Mouse (Mus musculus): ENCODE results near the gene Angptl2. TPM values are rescaled to one million over a fixed set of nuclear protein-coding genes. Genes with fewer than 3 reads are reported as not detected.

The Angptl2 gene
- polyA plus RNA-seq, 1 experiment from 2014 or later, result 31.5 TPM

DNA sequence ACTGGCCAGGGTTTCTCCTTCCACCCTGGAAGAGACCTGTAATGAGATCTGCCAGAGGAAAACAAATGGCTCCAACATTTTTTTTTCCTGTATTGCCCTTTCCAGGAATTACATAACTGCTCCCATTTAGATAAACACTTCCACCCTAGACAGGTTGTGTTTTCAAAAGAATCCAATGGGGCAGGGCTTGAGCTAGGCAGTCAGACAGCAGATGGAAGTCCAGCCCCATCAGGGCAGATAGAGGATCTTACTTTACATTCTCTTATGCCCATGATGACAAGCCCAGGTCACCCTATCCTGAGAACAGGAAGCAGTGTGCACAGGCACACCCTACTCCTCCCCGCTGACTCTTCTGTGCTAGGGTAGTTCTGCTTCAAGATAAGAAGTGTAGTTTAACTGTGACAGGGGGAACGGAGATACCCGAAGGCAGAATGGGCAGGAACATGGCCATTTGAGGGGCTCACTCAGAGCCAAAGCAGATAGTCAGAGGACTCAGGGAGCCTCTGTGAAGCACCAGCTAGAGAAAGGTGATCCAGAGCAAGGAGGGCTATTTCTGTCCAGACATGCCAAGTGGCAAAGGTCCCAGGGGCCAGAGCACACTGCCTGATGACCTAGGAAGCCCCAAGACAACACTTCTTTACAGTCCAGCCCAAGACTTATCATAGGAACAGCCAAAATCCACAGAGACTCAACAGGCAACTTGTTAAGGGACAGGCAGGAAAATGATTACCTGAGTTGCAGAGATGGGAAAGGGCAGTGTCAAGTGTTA lies 41.1 kb downstream of the Angptl2 start:
- no peak overlapping the region for H3K9ac ChIP-seq (replicated peaks)
- H3K4me1 ChIP-seq, result peaks cover 11% of the 10 kb centered on the region; the same call in 1 of the 2 replicates
- no peak overlapping the region for H3K4me3 ChIP-seq
- H3K9me3 ChIP-seq, result no peaks in the 10 kb centered on the region
- peaks cover 9% of the 10 kb centered on the region; the same call in 1 of the 2 replicates for H3K36me3 ChIP-seq
- no peak overlapping the region for H3K27ac ChIP-seq (replicated peaks)
- WGBS, result 95% methylated on average over 3 of the region's 3 CpGs
- H3K27me3 ChIP-seq, result no peaks in the 10 kb centered on the region
- no peak for ATAC-seq (ENCODE audit: low FRiP score, low read depth)
- no peak overlapping the region for H3K4me2 ChIP-seq (replicated peaks)

GRCm38 (mm10) chr2:33260772-33261171 lies 44.9 kb downstream of the Angptl2 start:
- H3K9me3 ChIP-seq, result no peaks in the 10 kb centered on the region
- ATAC-seq (ENCODE audit: low FRiP score, low read depth), result no peak

DNA sequence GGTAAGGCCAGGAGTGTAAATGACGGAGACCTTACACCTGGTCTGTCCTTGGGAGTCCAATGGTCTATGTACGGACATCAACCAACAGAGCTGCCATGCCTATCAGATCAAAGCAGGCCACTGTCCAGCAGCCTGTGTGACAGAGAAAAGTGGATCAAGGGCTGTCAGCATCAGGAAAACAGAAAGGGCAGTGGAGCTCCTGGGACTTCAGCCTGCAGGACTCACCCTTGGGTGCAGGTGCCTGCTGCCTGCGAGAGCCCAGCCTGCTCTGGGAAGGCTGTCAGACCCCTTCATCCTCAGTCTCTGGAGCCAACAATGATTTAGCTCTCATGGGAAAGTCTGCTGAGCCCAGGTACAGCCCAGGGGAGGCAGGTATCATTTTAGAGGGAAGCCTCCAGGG lies 45.6 kb downstream of the Angptl2 start:
- H3K9ac ChIP-seq (replicated peaks), result no peak overlapping the region
- H3K27me3 ChIP-seq, result no peaks in the 10 kb centered on the region
- H3K4me1 ChIP-seq, result no peaks in the 10 kb centered on the region; the same call in 1 of the 2 replicates
- no peak overlapping the region for H3K4me3 ChIP-seq
- no peak overlapping the region for H3K4me2 ChIP-seq (replicated peaks)
- peaks cover 9% of the 10 kb centered on the region; the same call in 1 of the 2 replicates for H3K36me3 ChIP-seq
- H3K9me3 ChIP-seq, result no peaks in the 10 kb centered on the region
- ATAC-seq (ENCODE audit: low FRiP score, low read depth), result no peak
- 95% methylated on average over 3 of the region's 3 CpGs for WGBS
- H3K27ac ChIP-seq (replicated peaks), result no peak overlapping the region

More at GRCm38 (mm10) chr2:33260772-33261171, 44.9 kb downstream of the Angptl2 start:
- Histone ChIP-seq H3K36me3 (peaks cover 9% of the 10 kb centered on the region; the same call in 1 of the 2 replicates), H3K27ac (replicated peaks) (no peak overlapping the region), H3K4me3 (no peak overlapping the region), H3K9ac (replicated peaks) (no peak overlapping the region), H3K4me2 (replicated peaks) (no peak overlapping the region), H3K4me1 (no peaks in the 10 kb centered on the region; the same call in 1 of the 2 replicates), H3K27me3 (no peaks in the 10 kb centered on the region)
- 93% methylated on average over 8 of the region's 8 CpGs for WGBS

DNA sequence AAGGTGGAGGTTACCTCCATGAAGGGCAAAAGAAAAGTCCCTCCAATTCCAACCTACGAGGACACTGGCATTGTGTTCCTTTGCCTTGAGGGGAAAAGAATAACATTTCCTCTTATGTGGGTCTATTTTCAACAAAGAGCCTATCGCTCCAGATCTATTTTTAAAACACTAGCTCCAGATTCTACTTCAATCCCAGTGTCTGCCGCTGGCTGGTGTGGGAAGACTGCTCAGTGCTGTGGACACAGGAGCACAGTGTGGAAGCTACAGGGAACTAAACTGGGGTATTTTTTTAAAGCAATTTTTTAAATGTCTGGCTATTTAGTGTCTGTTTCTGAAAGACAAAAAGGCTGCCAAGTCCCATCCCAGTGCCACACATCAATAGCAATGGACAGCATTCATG lies 49.9 kb downstream of the Angptl2 start:
- Histone ChIP-seq H3K4me1 (peaks cover 4% of the 10 kb centered on the region; the same call in 1 of the 2 replicates), H3K9me3 (no peaks in the 10 kb centered on the region), H3K4me2 (replicated peaks) (no peak overlapping the region), H3K36me3 (no peaks in the 10 kb centered on the region), H3K9ac (replicated peaks) (no peak overlapping the region), H3K4me3 (no peak overlapping the region), H3K27ac (replicated peaks) (no peak overlapping the region), H3K27me3 (no peaks in the 10 kb centered on the region)
- ATAC-seq (ENCODE audit: low FRiP score, low read depth), result no peak
- 74% methylated on average over 3 of the region's 3 CpGs for WGBS

- no peak overlapping the region for H3K9ac ChIP-seq (replicated peaks)
- H3K36me3 ChIP-seq, result no peaks in the 10 kb centered on the region
- H3K27ac ChIP-seq (replicated peaks), result no peak overlapping the region
- H3K9me3 ChIP-seq, result no peaks in the 10 kb centered on the region
- 92% methylated on average over 1 of the region's 1 CpGs for WGBS
- no peak overlapping the region for H3K4me3 ChIP-seq
- H3K4me1 ChIP-seq, result peaks cover 9% of the 10 kb centered on the region; the same call in 1 of the 2 replicates
- H3K4me2 ChIP-seq (replicated peaks), result no peak overlapping the region
- no peak for ATAC-seq (ENCODE audit: low FRiP score, low read depth)
- H3K27me3 ChIP-seq, result no peaks in the 10 kb centered on the region
Measured at GRCm38 (mm10) chr2:33267075-33267474, 51.2 kb downstream of the Angptl2 start.

DNA sequence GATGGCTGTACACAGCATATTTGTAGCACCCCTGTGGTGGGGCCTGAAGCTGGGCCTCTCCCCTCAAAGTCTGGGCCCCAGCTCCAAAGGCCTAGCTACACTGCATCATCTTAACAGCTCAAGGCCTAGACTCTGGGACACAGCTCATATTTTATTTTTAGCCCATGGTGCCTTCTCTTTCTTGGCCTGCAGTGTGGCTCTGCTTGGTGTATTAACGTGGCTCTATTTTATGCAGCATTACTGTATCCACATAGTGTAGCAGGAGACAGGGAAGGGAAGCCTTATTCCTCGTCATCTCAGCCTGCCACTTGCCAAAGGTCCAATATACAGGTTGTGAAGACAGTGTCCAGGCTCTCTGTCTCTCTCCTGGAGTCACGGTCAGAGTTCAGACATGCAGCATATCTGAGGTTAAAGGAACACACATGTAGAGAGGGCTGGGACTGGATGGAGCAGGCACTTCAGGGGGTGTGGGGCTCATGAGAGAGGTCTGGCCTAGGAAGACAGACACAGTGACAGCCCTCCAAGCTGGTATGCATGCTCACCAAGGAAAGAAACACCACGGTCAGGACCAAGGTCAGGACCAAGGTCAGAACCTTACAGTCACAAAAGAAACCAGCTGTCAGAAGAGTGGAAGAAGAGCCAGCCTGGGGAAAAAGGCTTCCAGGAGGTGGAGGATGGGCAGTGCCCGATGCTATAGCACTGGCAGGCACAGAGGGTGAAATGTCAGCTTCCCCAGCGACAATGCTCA lies 52.7 kb downstream of the Angptl2 start:
- Histone ChIP-seq H3K4me3 (no peak overlapping the region), H3K36me3 (no peaks in the 10 kb centered on the region), H3K4me1 (peaks cover 9% of the 10 kb centered on the region; the same call in 1 of the 2 replicates), H3K9ac (replicated peaks) (no peak overlapping the region), H3K9me3 (no peaks in the 10 kb centered on the region), H3K27ac (replicated peaks) (no peak overlapping the region), H3K27me3 (no peaks in the 10 kb centered on the region), H3K4me2 (replicated peaks) (no peak overlapping the region)
- WGBS, result 80% methylated on average over 6 of the region's 6 CpGs
- ATAC-seq (ENCODE audit: low FRiP score, low read depth), result no peak

DNA sequence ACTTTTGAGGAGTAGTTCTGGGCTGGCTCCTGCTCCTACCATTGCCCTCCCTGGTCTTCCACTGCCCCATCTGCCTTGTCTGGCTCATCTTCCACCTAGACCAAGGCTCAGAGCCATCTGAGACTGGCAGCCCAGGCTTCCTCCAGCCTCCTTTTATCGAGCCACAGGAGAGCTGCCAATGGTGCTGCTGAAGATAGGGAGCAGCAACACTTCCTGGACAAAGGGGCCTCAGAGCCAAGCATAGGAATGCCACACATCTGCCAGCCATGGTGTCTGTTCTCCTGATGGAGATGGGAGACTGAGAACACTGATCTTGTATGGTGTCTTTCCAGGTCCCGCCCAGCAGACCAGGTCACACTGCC lies 53.2 kb downstream of the Angptl2 start:
- WGBS, result 90% methylated on average over 2 of the region's 2 CpGs
- Histone ChIP-seq H3K27me3 (no peaks in the 10 kb centered on the region), H3K4me1 (peaks cover 9% of the 10 kb centered on the region; the same call in 1 of the 2 replicates), H3K27ac (replicated peaks) (no peak overlapping the region), H3K4me3 (no peak overlapping the region), H3K36me3 (no peaks in the 10 kb centered on the region), H3K9ac (replicated peaks) (no peak overlapping the region), H3K4me2 (replicated peaks) (no peak overlapping the region), H3K9me3 (no peaks in the 10 kb centered on the region)
- no peak for ATAC-seq (ENCODE audit: low FRiP score, low read depth)

- no peaks in the 10 kb centered on the region for H3K27me3 ChIP-seq
- H3K9ac ChIP-seq (replicated peaks), result no peak overlapping the region
- ATAC-seq (ENCODE audit: low FRiP score, low read depth), result no peak
- H3K27ac ChIP-seq (replicated peaks), result no peak overlapping the region
- H3K9me3 ChIP-seq, result no peaks in the 10 kb centered on the region
- peaks cover 9% of the 10 kb centered on the region; the same call in 1 of the 2 replicates for H3K4me1 ChIP-seq
- H3K36me3 ChIP-seq, result no peaks in the 10 kb centered on the region
- no peak overlapping the region for H3K4me2 ChIP-seq (replicated peaks)
- no peak overlapping the region for H3K4me3 ChIP-seq
- 88% methylated on average over 2 of the region's 2 CpGs for WGBS
Measured at GRCm38 (mm10) chr2:33270569-33270968, 54.7 kb downstream of the Angptl2 start.

GRCm38 (mm10) chr2:33271511-33271910 lies 55.6 kb downstream of the Angptl2 start:
- Histone ChIP-seq H3K27ac (replicated peaks) (no peak overlapping the region), H3K4me1 (peaks cover 9% of the 10 kb centered on the region; the same call in 1 of the 2 replicates), H3K36me3 (no peaks in the 10 kb centered on the region), H3K4me2 (replicated peaks) (no peak overlapping the region), H3K9me3 (no peaks in the 10 kb centered on the region), H3K4me3 (no peak overlapping the region), H3K27me3 (no peaks in the 10 kb centered on the region), H3K9ac (replicated peaks) (no peak overlapping the region)
- ATAC-seq (ENCODE audit: low FRiP score, low read depth), result no peak
- 82% methylated on average over 1 of the region's 1 CpGs for WGBS

- Histone ChIP-seq H3K36me3 (no peaks in the 10 kb centered on the region), H3K4me2 (replicated peaks) (no peak overlapping the region), H3K9ac (replicated peaks) (no peak overlapping the region), H3K27ac (replicated peaks) (no peak overlapping the region), H3K4me1 (0 out of 2 replicates have a peak, but pooled peaks cover 4% of the 10 kb centered on the region), H3K9me3 (no peaks in the 10 kb centered on the region), H3K27me3 (no peaks in the 10 kb centered on the region), H3K4me3 (no peak overlapping the region)
- 80% methylated on average over 4 of the region's 4 CpGs for WGBS
- ATAC-seq (ENCODE audit: low FRiP score, low read depth), result no peak
Measured at GRCm38 (mm10) chr2:33272665-33273439, 57.0 kb downstream of the Angptl2 start.

GRCm38 (mm10) chr2:33274719-33275490 lies 59.0 kb downstream of the Angptl2 start:
- WGBS, result 92% methylated on average over 12 of the region's 12 CpGs

More at GRCm38 (mm10) chr2:33274719-33275490, 59.0 kb downstream of the Angptl2 start:
- no peaks in the 10 kb centered on the region for H3K27me3 ChIP-seq
- no peaks in the 10 kb centered on the region for H3K36me3 ChIP-seq
- no peak overlapping the region for H3K9ac ChIP-seq (replicated peaks)
- H3K4me1 ChIP-seq, result 0 out of 2 replicates have a peak, but pooled peaks cover 4% of the 10 kb centered on the region
- no peak for ATAC-seq (ENCODE audit: low FRiP score, low read depth)
- no peak overlapping the region for H3K4me3 ChIP-seq
- no peak overlapping the region for H3K27ac ChIP-seq (replicated peaks)
- no peaks in the 10 kb centered on the region for H3K9me3 ChIP-seq
- no peak overlapping the region for H3K4me2 ChIP-seq (replicated peaks)
